Mouse (Mus musculus) ovary, postnatal 10 days (tissue): ENCODE data around the gene Ikzf3.

Experiments
- DNase-seq: peaks from one replicate; pipeline ENCODE4 v3.0.0; 2022; ENCODE audit warnings: low spot score

Ikzf3 gene

GRCm38 (mm10) chr11:98545711-98546231 lies at the start of gene Ikzf3:
Gene Ikzf3 (minus strand): TSS chr11:98546031.
- peak; percentile 26 for DNase-seq

DNA sequence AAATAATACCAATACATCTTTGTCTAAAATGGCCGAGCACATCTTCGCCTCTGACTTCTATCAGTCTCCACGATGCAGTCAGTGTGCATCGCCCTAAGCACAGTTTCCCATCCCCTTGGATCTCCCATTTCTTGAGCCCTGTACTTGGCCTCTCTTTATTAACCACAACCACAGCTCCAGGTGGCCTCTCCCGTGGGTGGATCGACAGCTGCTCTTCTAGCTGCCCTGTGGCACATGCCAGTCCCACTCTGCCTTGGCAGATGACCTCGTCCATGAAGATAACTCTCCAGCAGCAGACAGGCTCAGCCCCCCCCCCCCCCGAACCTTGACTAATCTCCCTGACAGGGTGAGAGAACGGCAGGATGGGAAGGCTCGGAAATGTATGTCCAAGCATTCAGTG lies 49.6 kb upstream of the Ikzf3 start:
- DNase-seq: no peak

GRCm38 (mm10) chr11:98595021-98595420 lies 49.2 kb upstream of the Ikzf3 start:
- DNase-seq: no peak

GRCm38 (mm10) chr11:98590548-98591445 lies 45.0 kb upstream of the Ikzf3 start:
- no peak for DNase-seq

- DNase-seq: no peak
Measured at GRCm38 (mm10) chr11:98589306-98589705, 43.5 kb upstream of the Ikzf3 start.

GRCm38 (mm10) chr11:98588833-98589281 lies 43.0 kb upstream of the Ikzf3 start:
- no peak for DNase-seq

GRCm38 (mm10) chr11:98587684-98588546 lies 42.1 kb upstream of the Ikzf3 start:
- DNase-seq: peak; percentile 60

DNA sequence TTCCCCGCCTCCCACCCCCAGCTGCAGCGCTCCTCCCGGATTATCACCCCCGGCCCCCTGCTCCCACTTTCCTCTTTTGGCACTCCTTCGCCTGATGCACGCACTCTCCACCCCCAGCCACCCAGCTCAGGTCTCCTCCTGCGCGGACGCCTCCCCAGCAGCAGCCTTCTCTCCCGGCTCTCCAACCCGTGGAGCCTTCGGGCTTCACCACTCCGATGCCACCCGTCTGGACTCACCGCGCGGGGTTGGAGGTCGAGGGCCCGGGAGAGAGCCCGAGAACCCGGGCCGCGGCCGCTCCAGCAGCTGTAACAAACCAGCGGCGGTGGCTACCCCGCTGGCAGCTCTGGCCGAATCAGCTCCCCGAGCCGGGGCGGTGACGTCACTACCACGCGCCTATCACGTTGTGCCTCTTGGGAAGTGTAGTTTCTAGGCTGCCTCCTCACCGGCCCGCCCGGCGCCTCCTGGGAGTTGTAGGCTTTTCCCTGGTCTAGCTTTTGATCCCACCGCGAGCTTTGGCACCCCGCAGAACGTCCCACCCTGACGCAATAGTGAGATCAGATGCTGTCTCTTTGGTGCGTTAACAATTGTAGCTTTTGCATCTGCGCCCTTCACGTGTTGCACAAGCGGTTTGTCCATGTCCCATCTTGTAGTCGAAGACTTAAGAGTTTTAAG lies 41.2 kb upstream of the Ikzf3 start, which contains the start of gene Ormdl3:
Ormdl3 (minus strand) TSS at position 477 of the 672 bp plus-strand sequence.
- peak; percentile 96 for DNase-seq

DNA sequence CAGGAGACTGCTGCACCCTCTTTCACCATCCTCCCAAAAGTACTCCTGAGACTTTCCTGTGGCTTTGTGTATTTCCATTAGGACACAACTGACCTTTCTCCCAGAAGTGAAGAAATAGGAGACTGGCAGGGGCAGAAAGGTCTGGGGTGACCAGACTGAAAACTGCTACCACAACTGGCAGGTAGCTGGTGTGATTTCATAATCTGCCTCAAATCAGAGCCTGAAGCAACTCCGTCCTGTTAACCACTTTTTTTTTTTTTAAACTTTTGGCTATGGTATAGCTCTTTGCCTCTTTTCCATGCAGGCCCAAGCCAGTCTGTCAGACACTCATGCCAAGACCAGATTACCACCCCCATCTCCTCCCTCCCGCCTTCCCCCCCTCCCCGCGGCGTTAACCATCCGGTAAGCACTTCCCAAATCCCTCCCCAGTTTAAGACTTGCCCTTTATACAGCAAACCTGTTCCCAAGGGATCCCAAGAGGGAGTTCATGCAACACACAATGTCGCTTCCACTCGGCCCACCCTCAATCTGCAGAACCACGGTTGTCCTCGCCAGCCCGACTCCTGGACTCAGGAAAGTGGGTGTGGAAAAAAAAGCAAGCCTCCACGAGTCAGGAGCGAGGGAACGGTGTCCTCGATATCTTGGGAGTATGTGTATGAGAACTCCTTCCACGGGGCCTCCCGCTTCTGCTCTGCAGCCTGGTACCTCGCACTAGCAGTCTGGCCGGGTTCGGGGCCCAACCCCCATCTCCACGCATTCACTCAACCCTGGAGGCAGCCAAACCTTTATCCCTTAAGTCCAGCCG lies 40.5 kb upstream of the Ikzf3 start:
- no peak for DNase-seq

GRCm38 (mm10) chr11:98584629-98585177 lies 38.9 kb upstream of the Ikzf3 start:
- no peak for DNase-seq

GRCm38 (mm10) chr11:98584146-98584545 lies 38.3 kb upstream of the Ikzf3 start:
- DNase-seq: no peak

DNA sequence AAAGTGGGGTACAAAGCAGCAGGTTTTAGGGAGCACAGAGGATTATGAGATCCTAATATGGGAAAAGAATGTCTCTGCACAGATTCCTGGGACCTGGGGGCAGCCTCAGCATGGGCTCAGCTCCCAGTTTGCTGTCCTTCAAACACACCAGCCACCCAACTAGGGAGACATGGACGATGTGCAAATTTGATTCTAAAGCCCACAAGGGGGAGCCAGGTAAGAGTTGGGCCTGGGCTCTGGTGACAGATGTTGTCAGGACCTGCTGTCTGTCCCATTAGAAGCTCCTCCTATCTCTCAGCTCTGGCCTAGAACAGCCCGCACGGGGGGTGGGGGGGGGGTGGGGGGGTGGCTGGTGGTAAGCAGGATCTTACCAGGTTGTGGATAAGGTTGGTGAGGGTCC lies 37.7 kb upstream of the Ikzf3 start:
- DNase-seq: no peak

- DNase-seq: no peak
Measured at GRCm38 (mm10) chr11:98583265-98583552, 37.4 kb upstream of the Ikzf3 start.

GRCm38 (mm10) chr11:98582551-98583264 lies 36.9 kb upstream of the Ikzf3 start:
- no peak for DNase-seq

DNA sequence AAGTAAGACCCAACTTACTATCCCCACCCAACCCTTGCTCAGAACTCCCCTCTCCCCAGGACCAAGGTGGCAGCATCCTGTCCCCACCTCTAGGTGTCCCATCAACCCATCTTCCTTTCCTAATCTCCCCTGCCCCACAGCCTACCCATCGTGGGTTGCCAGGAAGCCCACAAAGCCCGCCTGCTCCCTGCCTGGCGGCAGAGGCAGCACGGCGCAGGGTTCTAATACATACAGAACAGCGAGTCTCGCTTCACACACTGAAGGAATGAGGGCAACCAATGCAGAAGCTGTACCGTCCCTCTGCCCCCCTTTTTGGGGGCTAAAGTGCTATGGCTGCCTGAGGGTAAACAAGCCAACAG lies 36.2 kb upstream of the Ikzf3 start:
- DNase-seq: no peak

- no peak for DNase-seq
Measured at GRCm38 (mm10) chr11:98581286-98582029, 35.6 kb upstream of the Ikzf3 start.

- no peak for DNase-seq
Measured at GRCm38 (mm10) chr11:98580301-98581121, 34.7 kb upstream of the Ikzf3 start.

DNA sequence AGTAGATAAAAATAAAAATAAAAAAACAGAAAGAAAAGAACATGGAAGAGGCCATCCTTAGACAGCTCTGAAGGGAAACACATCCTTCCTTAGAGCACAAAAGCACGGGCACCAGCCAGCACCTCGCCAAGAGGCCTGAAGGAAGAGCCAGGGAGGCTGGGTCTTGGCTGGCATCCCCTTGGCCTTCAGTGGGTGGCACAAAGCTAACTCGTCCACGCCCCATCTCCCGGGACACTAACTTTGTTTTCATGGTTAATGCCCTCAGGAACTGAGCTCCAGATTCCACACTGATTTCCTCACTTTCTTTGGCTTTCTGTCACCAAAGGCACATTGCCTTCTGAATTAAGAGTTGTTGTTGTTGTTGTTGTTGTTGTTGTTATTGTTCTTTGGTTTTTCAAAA lies 31.9 kb upstream of the Ikzf3 start:
- no peak for DNase-seq

DNA sequence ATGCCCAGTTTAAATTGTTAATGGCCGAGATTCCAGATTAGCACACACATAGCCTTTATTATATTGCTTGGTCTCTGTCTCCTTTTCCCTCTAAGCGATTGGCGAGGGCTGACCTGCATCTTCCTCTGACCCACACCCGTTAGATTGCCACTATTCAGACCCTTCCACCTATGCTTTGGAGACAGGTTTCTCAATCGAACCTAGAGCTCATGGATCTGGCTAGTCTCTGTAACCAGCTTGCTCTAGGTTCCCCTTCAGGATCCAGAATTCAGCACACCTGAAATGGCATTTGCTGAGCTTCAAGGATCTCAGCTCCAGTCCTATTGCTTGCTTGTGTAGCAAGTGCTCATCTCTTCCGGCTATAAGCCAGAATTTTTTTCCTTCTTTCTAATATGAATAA lies 23.6 kb upstream of the Ikzf3 start:
- no peak for DNase-seq
